Mouse (Mus musculus) layer of hippocampus, adult 9-10 months (tissue): ENCODE measurements around the gene Ddx46.

Experiments used
- DNase-seq: peaks from one replicate; pipeline ENCODE4 v3.0.0; 2022; ENCODE audit warnings: low spot score

Gene Ddx46

GRCm38 (mm10) chr13:55726598-55727119 lies 91.8 kb downstream of the Ddx46 start:
- no peak for DNase-seq

DNA sequence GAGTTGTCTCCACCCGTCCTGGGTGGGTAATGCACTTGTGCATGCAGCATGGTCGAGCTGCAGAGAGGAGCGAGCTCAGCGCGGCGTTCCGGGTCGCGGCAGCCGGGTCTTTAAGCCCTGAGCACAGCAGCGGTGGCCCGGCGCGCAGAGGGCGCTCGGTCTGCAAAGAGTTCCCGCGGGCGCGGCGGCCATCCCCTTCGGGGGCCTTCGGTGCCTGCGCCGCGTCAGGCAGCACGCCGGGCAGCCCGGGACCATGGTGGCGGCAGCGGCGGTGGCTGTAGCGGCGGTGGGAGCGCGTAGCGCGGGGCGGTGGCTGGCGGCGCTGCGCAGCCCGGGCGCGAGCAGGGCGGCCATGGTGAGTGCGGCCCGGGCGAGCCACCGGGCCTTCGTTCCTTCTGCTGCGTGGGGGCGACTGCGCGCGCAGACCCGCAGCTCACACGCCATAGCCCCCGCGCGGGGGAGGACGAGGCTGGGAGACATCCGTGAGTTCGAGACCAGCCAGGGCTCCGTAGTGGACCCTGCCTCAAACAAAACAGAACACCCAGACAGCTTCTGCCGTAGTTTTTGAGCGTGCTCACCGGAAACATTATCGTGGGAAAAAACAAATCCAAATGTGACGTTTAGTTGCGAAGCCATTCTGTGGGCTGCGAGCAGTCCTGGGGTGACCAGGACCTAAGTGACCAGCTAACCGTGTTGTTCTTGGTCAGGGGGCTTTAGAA lies 92.5 kb downstream of the Ddx46 start, which contains the start of gene Pcbd2:
Pcbd2 (plus strand) TSS at position 249 of the 719 bp plus-strand sequence.
- peak; percentile 27 for DNase-seq

- DNase-seq: peak; percentile 29
These were observed 93.0 kb downstream of the Ddx46 start for GRCm38 (mm10) chr13:55727839-55728238.

- DNase-seq: no peak
These were observed 95.9 kb downstream of the Ddx46 start for GRCm38 (mm10) chr13:55730716-55731115.
